Mouse (Mus musculus) layer of hippocampus, adult 9-10 months (tissue): ENCODE measurements around the gene Gm43638.
"Not testable (repeated sequence)": the region's sequence is repeated elsewhere in the genome, so short reads cannot be mapped to it uniquely, and the experiment has no call there.

ENCODE experiments used
- DNase-seq: peaks from one replicate; pipeline ENCODE4 v3.0.0; 2022; ENCODE audit warnings: low spot score

Gm43638 gene

GRCm38 (mm10) chr5:87486706-87487105 is at the start of gene Gm43638:
Gene Gm43638, minus strand, starts transcription at chr5:87486806.
- not testable (repeated sequence) for DNase-seq

- no peak for DNase-seq
Observed at GRCm38 (mm10) chr5:87535994-87536644, 49.5 kb upstream of the Gm43638 start.

- no peak for DNase-seq
Observed at GRCm38 (mm10) chr5:87532288-87532687, 45.7 kb upstream of the Gm43638 start.

GRCm38 (mm10) chr5:87523561-87523960 is 37.0 kb upstream of the Gm43638 start:
- not testable (repeated sequence) for DNase-seq

GRCm38 (mm10) chr5:87505776-87506458 is 19.3 kb upstream of the Gm43638 start:
- DNase-seq: no peak

GRCm38 (mm10) chr5:87502687-87503086 is 16.1 kb upstream of the Gm43638 start:
- no peak for DNase-seq

- no peak for DNase-seq
Observed at GRCm38 (mm10) chr5:87499341-87499740, 12.7 kb upstream of the Gm43638 start.

- DNase-seq: no peak
Observed at GRCm38 (mm10) chr5:87498936-87499335, 12.3 kb upstream of the Gm43638 start.

- no peak for DNase-seq
Observed at GRCm38 (mm10) chr5:87490771-87491170, 4.2 kb upstream of the Gm43638 start, which contains the start of gene Ugt2a1. Gene Ugt2a1, minus strand, starts transcription at chr5:87490871.

- no peak for DNase-seq
Observed at GRCm38 (mm10) chr5:87482160-87482559, 4.4 kb downstream of the Gm43638 start, which contains the start of gene Ugt2a2. Gene Ugt2a2, minus strand, starts transcription at chr5:87482260.

- no peak for DNase-seq
Observed at GRCm38 (mm10) chr5:87458810-87459209, 27.8 kb downstream of the Gm43638 start.

- DNase-seq: no peak
Observed at GRCm38 (mm10) chr5:87457701-87458100, 28.9 kb downstream of the Gm43638 start.

GRCm38 (mm10) chr5:87456216-87456850 is 30.3 kb downstream of the Gm43638 start:
- no peak for DNase-seq

- DNase-seq: no peak
Observed at GRCm38 (mm10) chr5:87455519-87455918, 31.1 kb downstream of the Gm43638 start.

- DNase-seq: not testable (repeated sequence)
Observed at GRCm38 (mm10) chr5:87452514-87452913, 34.1 kb downstream of the Gm43638 start.

GRCm38 (mm10) chr5:87436264-87436663 is 50.3 kb downstream of the Gm43638 start:
- DNase-seq: no peak

GRCm38 (mm10) chr5:87425676-87426075 is 60.9 kb downstream of the Gm43638 start:
- no peak for DNase-seq

- not testable (repeated sequence) for DNase-seq
Observed at GRCm38 (mm10) chr5:87424041-87424440, 62.6 kb downstream of the Gm43638 start, which contains the start of gene Ugt2b38. Gene Ugt2b38, minus strand, starts transcription at chr5:87424203.
